Mouse (Mus musculus): ENCODE results near the gene Plch2. TPM values are rescaled to one million over a fixed set of nuclear protein-coding genes. Genes with fewer than 3 reads are reported as not detected.

The Plch2 gene
- total and polyA plus RNA-seq, 3 experiments, result 0.85 to 1.1 TPM; not detected in 1

GRCm38 (mm10) chr4:154961911-154962310 is 94.7 kb downstream of the Plch2 start:
- H3K36me3 ChIP-seq (ENCODE audit: control insufficient read depth in 1 of 2, insufficient read depth in 2 of 2, low read length in 2 of 2), result peaks cover 2 to 13% of the 10 kb centered on the region in 2 experiments
- no peak overlapping the region for H3K4me3 ChIP-seq (ENCODE audit: control insufficient read depth in 1 of 2, insufficient read depth in 1 of 2, low read depth in 2 of 2, low read length in 2 of 2)
- no peak for DNase-seq (ENCODE audit: low read depth, low spot score)
- no peak overlapping the region for H3K9ac ChIP-seq (ENCODE audit: control insufficient read depth, low read depth, low read length, poor library complexity, severe bottlenecking)
- TF ChIP-seq RCOR1 (IDR thresholded peaks at IDR 0.05; ENCODE audit: low read depth, low read length) (no peak), ZKSCAN1 (IDR thresholded peaks at IDR 0.05; ENCODE audit: low read depth, low read length) (no peak), MAZ (IDR thresholded peaks at IDR 0.05; ENCODE audit: low read depth, low read length) (no peak), ZC3H11A (IDR thresholded peaks at IDR 0.05; ENCODE audit: low read depth, low read length) (no peak), MEF2A (IDR thresholded peaks at IDR 0.05; ENCODE audit: extremely low read depth, insufficient replicate concordance, low read depth, low read length, poor library complexity, severe bottlenecking) (no peak), KAT2A (conservative IDR thresholded peaks at IDR 0.05; ENCODE audit: low read depth, low read length) (no peak), USF1 (IDR thresholded peaks at IDR 0.05; ENCODE audit: low read depth, low read length) (no peak)
- peaks cover 2 to 10% of the 10 kb centered on the region in 2 experiments; a peak in 3 of 4 replicates for H3K4me1 ChIP-seq (ENCODE audit: control insufficient read depth in 1 of 2, insufficient read depth in 2 of 2, low read length in 2 of 2)
- H3K27me3 ChIP-seq (ENCODE audit: control insufficient read depth in 1 of 2, insufficient read depth in 2 of 2, low read length in 2 of 2), result peaks cover 0 to 8% of the 10 kb centered on the region in 2 experiments; a peak in 1 of 4 replicates
- no peaks in the 10 kb centered on the region for H3K9me3 ChIP-seq (replicated peaks; ENCODE audit: insufficient read depth, low read length)
- peaks cover 27% of the 10 kb centered on the region for H3K79me2 ChIP-seq (ENCODE audit: control insufficient read depth, insufficient read depth, low read length, poor library complexity)
- H3K27ac ChIP-seq (ENCODE audit: control insufficient read depth, low read depth, low read length), result no peak overlapping the region

GRCm38 (mm10) chr4:154961226-154961738 is 95.3 kb downstream of the Plch2 start:
- no peak overlapping the region for H3K9ac ChIP-seq (ENCODE audit: control insufficient read depth, low read depth, low read length, poor library complexity, severe bottlenecking)
- no peak for DNase-seq (ENCODE audit: low read depth, low spot score)

More at GRCm38 (mm10) chr4:154961226-154961738, 95.3 kb downstream of the Plch2 start:
- H3K4me3 ChIP-seq (ENCODE audit: control insufficient read depth in 1 of 2, insufficient read depth in 1 of 2, low read depth in 2 of 2, low read length in 2 of 2), result no peak overlapping the region
- peaks cover 0 to 9% of the 10 kb centered on the region in 2 experiments; a peak in 1 of 4 replicates for H3K27me3 ChIP-seq (ENCODE audit: control insufficient read depth in 1 of 2, insufficient read depth in 2 of 2, low read length in 2 of 2)
- peaks cover 21% of the 10 kb centered on the region for H3K79me2 ChIP-seq (ENCODE audit: control insufficient read depth, insufficient read depth, low read length, poor library complexity)
- peaks cover 2 to 10% of the 10 kb centered on the region in 2 experiments; a peak in 3 of 4 replicates for H3K4me1 ChIP-seq (ENCODE audit: control insufficient read depth in 1 of 2, insufficient read depth in 2 of 2, low read length in 2 of 2)
- H3K9me3 ChIP-seq (replicated peaks; ENCODE audit: insufficient read depth, low read length), result no peaks in the 10 kb centered on the region
- peaks cover 2 to 13% of the 10 kb centered on the region in 2 experiments for H3K36me3 ChIP-seq (ENCODE audit: control insufficient read depth in 1 of 2, insufficient read depth in 2 of 2, low read length in 2 of 2)
- no peak for TF ChIP-seq ZKSCAN1 (IDR thresholded peaks at IDR 0.05; ENCODE audit: low read depth, low read length)
- TF ChIP-seq POLR2AphosphoS5 (IDR thresholded peaks at IDR 0.05; ENCODE audit: borderline replicate concordance, low read depth, low read length), result no peak
- TF ChIP-seq CHD2 (IDR thresholded peaks at IDR 0.05; ENCODE audit: low read length), result no peak
- no peak for TF ChIP-seq RAD21 (IDR thresholded peaks at IDR 0.05; ENCODE audit: low read depth, low read length)
- TF ChIP-seq POLR2A (IDR thresholded peaks at IDR 0.05; ENCODE audit: control insufficient read depth in 1 of 2, insufficient read depth in 1 of 2, low read depth in 1 of 2, low read length in 2 of 2, poor library complexity in 1 of 2), result no peak
- TF ChIP-seq GABPA (IDR thresholded peaks at IDR 0.05; ENCODE audit: low read depth, low read length), result no peak
- no peak for TF ChIP-seq SIN3A (IDR thresholded peaks at IDR 0.05; ENCODE audit: low read length)
- TF ChIP-seq ELF1 (IDR thresholded peaks at IDR 0.05; ENCODE audit: low read depth, low read length), result no peak
- no peak for TF ChIP-seq MYB (IDR thresholded peaks at IDR 0.05; ENCODE audit: low read depth, low read length)
- TF ChIP-seq RCOR1 (IDR thresholded peaks at IDR 0.05; ENCODE audit: low read depth, low read length), result no peak
- no peak for TF ChIP-seq E2F4 (IDR thresholded peaks at IDR 0.05; ENCODE audit: borderline replicate concordance, low read depth, low read length)
- no peak for TF ChIP-seq NRF1 (IDR thresholded peaks at IDR 0.05; ENCODE audit: insufficient read depth, low read depth, low read length, poor library complexity, severe bottlenecking)
- TF ChIP-seq TBP (IDR thresholded peaks at IDR 0.05; ENCODE audit: low read depth, low read length), result no peak
- no peak for TF ChIP-seq TCF12 (IDR thresholded peaks at IDR 0.05; ENCODE audit: low read depth, low read length)
- TF ChIP-seq ZC3H11A (IDR thresholded peaks at IDR 0.05; ENCODE audit: low read depth, low read length), result no peak
- no peak for TF ChIP-seq MAFK (IDR thresholded peaks at IDR 0.05; ENCODE audit: borderline replicate concordance, low read depth, low read length)
- no peak overlapping the region for H3K27ac ChIP-seq (ENCODE audit: control insufficient read depth, low read depth, low read length)
